Comparison of ENCODE assay signal across 14 mouse cellular contexts in the genomic region with DNA sequence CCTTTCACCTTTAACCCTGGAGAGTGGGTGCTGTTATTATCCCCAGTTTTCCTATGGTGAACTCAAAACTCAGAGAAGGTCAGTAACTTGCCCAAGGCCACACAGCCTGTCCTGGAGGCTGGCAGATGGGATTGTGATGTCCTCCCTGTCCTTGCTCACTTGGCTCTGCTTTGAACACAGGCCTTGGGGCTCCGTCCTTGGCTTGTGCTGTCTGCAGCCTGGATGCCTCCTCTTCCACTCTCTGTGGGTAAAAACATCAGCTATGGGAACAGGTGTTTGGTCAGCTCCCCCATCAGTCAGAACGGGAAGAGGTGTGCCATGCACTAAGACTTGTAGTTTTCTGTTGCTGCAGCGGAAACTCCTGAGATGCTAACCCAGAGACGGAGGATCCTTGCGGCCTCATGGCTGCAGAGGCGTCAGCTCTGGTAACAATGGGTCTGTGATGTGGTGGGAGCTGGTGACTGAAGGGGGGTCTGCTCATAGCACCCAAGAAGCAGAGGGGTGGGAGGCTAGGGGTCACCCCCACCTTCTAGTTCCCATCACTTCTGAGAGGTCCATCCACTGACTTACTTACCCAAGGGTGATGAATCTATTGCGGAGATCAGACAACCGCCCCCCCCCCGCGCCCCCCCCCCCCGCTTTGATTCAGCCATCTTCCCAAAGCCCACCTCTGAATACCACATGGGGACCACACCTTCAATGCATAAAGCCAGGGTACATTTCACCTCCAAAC. TPM values are rescaled to one million over a fixed set of nuclear protein-coding genes. Genes with fewer than 3 reads are reported as not detected.
DNase-seq lines count a peak whose midpoint lies in the region; ATAC-seq and TF ChIP-seq lines count a peak whose summit lies in the region.
"Had no signal": no experiment of that assay in that cellular context is flagged by ENCODE, and none has a peak within 500 bp of the region (broad histone marks: within the 10 kb centered on the region; RNA-seq: fewer than 3 reads in every experiment).

No protein-coding gene starts in this region.

- no peak overlapping the region for H3K4me2 ChIP-seq in kidney, postnatal 0 days (ENCODE audit: low read length)
- peak overlapping the region; percentile 24; the same call in 1 of the 2 replicates for H3K4me2 ChIP-seq in intestine, postnatal 0 days (replicated peaks; ENCODE audit: low read depth)
- H3K4me2 ChIP-seq: hindbrain, embryonic 13.5 days; midbrain, embryonic 12.5 days; neural tube, embryonic 13.5 days had no signal

- H3K4me3 ChIP-seq in gastrocnemius, adult 2 months, result no peak overlapping the region
- H3K4me3 ChIP-seq in kidney, postnatal 0 days (replicated peaks; ENCODE audit: low read depth, low read length), result no peak overlapping the region
- no peak overlapping the region for H3K4me3 ChIP-seq in intestine, postnatal 0 days (ENCODE audit: low read depth, low read length)
- H3K4me3 ChIP-seq: hindbrain, embryonic 13.5 days; midbrain, embryonic 12.5 days; neural tube, embryonic 13.5 days had no signal

- no peaks in the 10 kb centered on the region for H3K27me3 ChIP-seq in kidney, postnatal 0 days (ENCODE audit: insufficient read depth, low read length)
- H3K27me3 ChIP-seq in intestine, postnatal 0 days (replicated peaks; ENCODE audit: control insufficient read depth, insufficient read depth, low read length), result no peaks in the 10 kb centered on the region
- H3K27me3 ChIP-seq: hindbrain, embryonic 13.5 days; midbrain, embryonic 12.5 days; neural tube, embryonic 13.5 days had no signal

- no peak for DNase-seq in gastrocnemius, adult 2 months
- DNase-seq in gastrocnemius, postnatal 36 days, result no peak
- DNase-seq in kidney, postnatal 0 days (ENCODE audit: low spot score), result no peak
- DNase-seq in kidney, postnatal 4 days, result no peak
- peak; percentile 88 for DNase-seq in adrenal gland, adult 2 months
- DNase-seq in right cerebral cortex, postnatal 10 days (ENCODE audit: low spot score in 2 of 2), result no peak
- DNase-seq in cerebellum, adult 8-10 months, result no peak
- DNase-seq: B cell, adult 2 months; cerebellum, adult 2 months had no signal

- no peak overlapping the region for H3K9ac ChIP-seq in kidney, postnatal 0 days (ENCODE audit: low read depth, low read length)
- no peak overlapping the region for H3K9ac ChIP-seq in intestine, postnatal 0 days (ENCODE audit: low read depth, low read length)
- H3K9ac ChIP-seq: hindbrain, embryonic 13.5 days; liver, embryonic 14.5 days; midbrain, embryonic 12.5 days; neural tube, embryonic 13.5 days had no signal

- H3K9me3 ChIP-seq in kidney, postnatal 0 days (replicated peaks; ENCODE audit: low read length), result no peaks in the 10 kb centered on the region
- no peaks in the 10 kb centered on the region for H3K9me3 ChIP-seq in intestine, postnatal 0 days (ENCODE audit: control insufficient read depth)
- H3K9me3 ChIP-seq: hindbrain, embryonic 13.5 days; midbrain, embryonic 12.5 days; neural tube, embryonic 13.5 days had no signal

- no peak for TF ChIP-seq CTCF in gastrocnemius, adult 2 months (IDR thresholded peaks at IDR 0.05)
- TF ChIP-seq CTCF in kidney, postnatal 0 days (IDR thresholded peaks at IDR 0.05; ENCODE audit: low read depth), result no peak
- TF ChIP-seq CTCF in intestine, postnatal 0 days (IDR thresholded peaks at IDR 0.05; ENCODE audit: low read depth), result no peak

- intact Hi-C loops in gastrocnemius, adult 2 months (cut with DNase I), result no loop called here
- intact Hi-C loops in gastrocnemius, postnatal 36 days (cut with DNase I), result no loop called here

- H3K27ac ChIP-seq in gastrocnemius, adult 2 months, result peak overlapping the region; percentile 56
- peak overlapping the region; percentile 54 for H3K27ac ChIP-seq in kidney, postnatal 0 days
- no peak overlapping the region for H3K27ac ChIP-seq in intestine, postnatal 0 days (ENCODE audit: low read depth, low read length)
- H3K27ac ChIP-seq: hindbrain, embryonic 13.5 days; liver, embryonic 14.5 days; midbrain, embryonic 12.5 days; neural tube, embryonic 13.5 days had no signal

- 56% methylated on average over 7 of the region's 11 CpGs for WGBS in kidney, postnatal 0 days
- 58% methylated on average over 8 of the region's 11 CpGs for WGBS in intestine, postnatal 0 days

- no peaks in the 10 kb centered on the region for H3K36me3 ChIP-seq in kidney, postnatal 0 days (ENCODE audit: insufficient read depth, low read length)
- no peaks in the 10 kb centered on the region for H3K36me3 ChIP-seq in intestine, postnatal 0 days (ENCODE audit: control insufficient read depth, insufficient read depth)
- H3K36me3 ChIP-seq: hindbrain, embryonic 13.5 days; midbrain, embryonic 12.5 days; neural tube, embryonic 13.5 days had no signal

- 0 out of 2 replicates have a peak, but pooled peaks have one; percentile 4 for ATAC-seq in kidney, postnatal 0 days (replicated peaks; ENCODE audit: low FRiP score, low read depth)
- ATAC-seq in intestine, postnatal 0 days, result no peak

- H3K4me1 ChIP-seq in kidney, postnatal 0 days (replicated peaks; ENCODE audit: insufficient read depth, low read length), result 0 out of 2 replicates have a peak, but pooled peaks cover 9% of the 10 kb centered on the region
- H3K4me1 ChIP-seq in intestine, postnatal 0 days (replicated peaks; ENCODE audit: control insufficient read depth, insufficient read depth, low read length), result 0 out of 2 replicates have a peak, but pooled peaks cover 3% of the 10 kb centered on the region

RNA-seq across cellular contexts. Expression of gene Ptgis, which starts 9.8 kb away (rescaled TPM):
- total RNA-seq in gastrocnemius, adult 2 months (2021), result 1 to 10 TPM; 1.7 to 5.2 TPM
- total RNA-seq in gastrocnemius, postnatal 36 days (2021), result 1 to 10 TPM; 3.4 to 3.7 TPM
- polyA plus RNA-seq in kidney, postnatal 0 days (2015; fragmentation: Nextera tagmentation; extraction: Ambion mirVana), result 17.7 and 18.7 TPM in 2 replicates
- total RNA-seq in adrenal gland, adult 2 months (2021), result 10 to 100 TPM; 17.3 to 37.2 TPM
- 65.3 and 74.3 TPM in 2 replicates for polyA plus RNA-seq in adrenal gland, adult 2 months (2012; rRNA removed)
- polyA plus RNA-seq in intestine, postnatal 0 days (2015; fragmentation: Nextera tagmentation; extraction: Ambion mirVana), result 8.9 and 9.5 TPM in 2 replicates
